Mouse (Mus musculus): ENCODE data around the gene Rgs8. TPM values are rescaled to one million over a fixed set of nuclear protein-coding genes. Genes with fewer than 3 reads are reported as not detected.

Gene Rgs8
- total RNA-seq (2023): not detected

GRCm38 (mm10) chr1:153652938-153653623, at the start of gene Rgs8:
Rgs8 (plus strand) TSS chr1:153653025.

GRCm38 (mm10) chr1:153740145-153740544, 87.3 kb downstream of the Rgs8 start, which contains the start of gene Rgs16:
Rgs16 (plus strand) TSS chr1:153740349.

GRCm38 (mm10) chr1:153749211-153749801, 96.5 kb downstream of the Rgs8 start, which contains the start of gene Rnasel:
Rnasel (plus strand) TSS chr1:153749426.

Other genes starting within 250 kb of the Rgs8 start
- not detected for gene Shcbp1l, start 227.9 kb upstream of the Rgs8 start, total RNA-seq (2023)
- 229 TPM for gene Dhx9, start 165.4 kb upstream of the Rgs8 start, total RNA-seq (2023)
- gene Npl, start 103.0 kb upstream of the Rgs8 start, total RNA-seq (2023): 1.0 TPM
- 6.3 TPM for gene Rgs16, start 87.3 kb downstream of the Rgs8 start, total RNA-seq (2023)
- gene Rnasel, start 96.4 kb downstream of the Rgs8 start, total RNA-seq (2023): 37.6 TPM
- gene Rgsl1, start 191.1 kb downstream of the Rgs8 start, total RNA-seq (2023): not detected
- gene Teddm1b, start 221.3 kb downstream of the Rgs8 start, total RNA-seq (2023): not detected
- gene Teddm1a, start 238.7 kb downstream of the Rgs8 start, total RNA-seq (2023): not detected
- 116 TPM for gene Glul, start 246.9 kb downstream of the Rgs8 start, total RNA-seq (2023)
- gene Teddm2, start 247.2 kb downstream of the Rgs8 start, total RNA-seq (2023): 1.3 TPM

Measured in CD8-positive naive resting alpha-beta T cell, adult 57 days (primary cell).